Comparison of ENCODE assay signal across 8 mouse cellular contexts in the genomic region with DNA sequence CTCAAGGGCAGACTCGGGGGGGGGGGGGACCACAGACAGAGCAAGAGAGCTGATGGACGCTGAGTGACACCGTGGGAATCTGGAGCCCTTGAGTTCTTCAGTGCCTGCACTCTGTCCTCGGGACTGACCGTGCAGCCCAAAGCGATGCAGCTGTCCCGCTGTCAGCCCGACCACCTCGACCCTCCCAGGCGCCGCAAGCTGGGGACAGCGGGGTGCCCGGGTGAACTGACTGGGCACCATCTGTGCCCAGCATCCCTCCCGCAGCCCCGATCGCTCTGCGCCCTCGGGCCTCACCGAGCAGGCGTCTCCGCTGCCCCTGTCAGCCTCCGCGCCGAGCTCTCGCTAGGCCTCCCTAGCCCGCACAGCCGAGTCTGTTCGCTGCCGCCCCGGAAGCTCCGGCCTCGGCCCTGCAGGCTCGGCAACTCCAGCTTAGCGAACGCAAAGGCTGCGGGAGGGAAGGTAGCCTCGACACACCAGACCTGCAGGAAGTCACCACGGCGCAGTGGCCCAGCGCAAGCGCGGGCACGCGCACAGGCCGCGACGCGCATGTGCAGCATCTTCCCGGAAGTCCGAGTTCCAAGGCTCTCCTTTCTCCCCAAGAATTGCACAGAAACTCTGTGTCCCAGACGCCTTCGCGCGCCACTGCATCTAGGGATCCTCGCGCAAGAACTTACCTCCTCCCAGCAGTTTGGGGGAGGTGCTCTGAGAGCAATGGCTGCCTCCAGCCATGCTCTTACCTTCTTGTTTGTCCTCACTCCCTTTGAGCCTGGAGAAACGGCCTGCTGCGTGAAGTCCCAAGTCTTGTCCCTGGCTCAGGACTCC. TPM values are rescaled to one million over a fixed set of nuclear protein-coding genes. Genes with fewer than 3 reads are reported as not detected.
DNase-seq lines count a peak whose midpoint lies in the region; ATAC-seq lines count a peak whose summit lies in the region.

A gene (minus strand): TSS at position 521 of the 822 bp plus-strand sequence.
A gene (plus strand): TSS at position 763 of the 822 bp plus-strand sequence.

- peak within 1 kb of the TSS; percentile 97 for H3K9ac ChIP-seq in hindbrain, embryonic 16.5 days (ENCODE audit: low read depth, low read length)

- ATAC-seq in hindbrain, embryonic 16.5 days: peak; percentile 98

- H3K27me3 ChIP-seq in hindbrain, embryonic 16.5 days (replicated peaks; ENCODE audit: control insufficient read depth, insufficient read depth, low read length): no peaks in the 10 kb centered on the region; the same call in 1 of the 2 replicates

- peaks cover 9% of the 10 kb centered on the region for H3K79me2 ChIP-seq in macrophage (ENCODE audit: inconsistent target)

- no peaks in the 10 kb centered on the region; the same call in 1 of the 2 replicates for H3K9me3 ChIP-seq in hindbrain, embryonic 16.5 days (ENCODE audit: control insufficient read depth, low read length)

- peaks cover 11% of the 10 kb centered on the region for H3K4me1 ChIP-seq in hindbrain, embryonic 16.5 days (ENCODE audit: control insufficient read depth, insufficient read depth, low read depth, low read length)

- WGBS in hindbrain, embryonic 16.5 days: under 1% methylated on average over 58 of the region's 58 CpGs
- 2% methylated on average over 58 of the region's 58 CpGs for WGBS in macrophage (ENCODE audit: missing documents)

- H3K27ac ChIP-seq in hindbrain, embryonic 16.5 days (ENCODE audit: low read depth, low read length): peak within 1 kb of the TSS; percentile 94
- no peak within 1 kb of the TSS for H3K27ac ChIP-seq in macrophage

- peak within 1 kb of the TSS; percentile 96 for H3K4me3 ChIP-seq in hindbrain, embryonic 16.5 days (ENCODE audit: low read length)
- H3K4me3 ChIP-seq in macrophage (ENCODE audit: inconsistent target): peak within 1 kb of the TSS; percentile 40

- peak within 1 kb of the TSS; percentile 70 for H3K4me2 ChIP-seq in hindbrain, embryonic 16.5 days (ENCODE audit: low read length)

- peaks cover 27% of the 10 kb centered on the region for H3K36me3 ChIP-seq in hindbrain, embryonic 16.5 days (ENCODE audit: control insufficient read depth, insufficient read depth, low read length)
- peaks cover 30% of the 10 kb centered on the region for H3K36me3 ChIP-seq in macrophage (ENCODE audit: inconsistent target)

- DNase-seq in T-cell, adult 2 months (ENCODE audit: low spot score): peak; percentile 90
- peak; percentile 82 to 88 for DNase-seq in cerebellum, postnatal 4 days (ENCODE audit: low spot score in 2 of 2)
- DNase-seq in gastrocnemius, adult 18-20 months (ENCODE audit: low spot score): peak; percentile 94
- DNase-seq in left cerebral cortex, adult 18-20 months (ENCODE audit: low spot score in 2 of 2): peak; percentile 94 to 96
- peak; percentile 97 for DNase-seq in right cerebral cortex, adult 18-20 months
- peak; percentile 62 for DNase-seq in urinary bladder, postnatal 10 days (ENCODE audit: low spot score)

RNA-seq across cellular contexts. Expression of the first gene that starts in this region (rescaled TPM):
- total RNA-seq in gastrocnemius, adult 18-20 months (2021): 1 to 10 TPM; 2.4 to 2.9 TPM
- polyA plus RNA-seq in hindbrain, embryonic 16.5 days (2015; fragmentation: Nextera tagmentation; extraction: Ambion mirVana): 9.6 and 11.4 TPM in 2 replicates
- total RNA-seq in left cerebral cortex, adult 18-20 months (2021): 10 to 100 TPM; 11.8 to 13.6 TPM
- 10 to 100 TPM; 15.3 to 72.3 (median 40.3) TPM for total RNA-seq in macrophage (2018; cell fraction: chromatin; rRNA removed)
- total RNA-seq in macrophage (2018; cell fraction: cytosol; rRNA removed): 1 to 10 TPM in 23 of 26 experiments, under 1 TPM in 3; 0.51 to 6.0 (median 2.8) TPM
- total RNA-seq in macrophage (2018; cell fraction: nucleus; rRNA removed): 10 to 100 TPM in 23 of 26 experiments, 1 to 10 TPM in 3; 5.7 to 46.8 (median 19.6) TPM
- 4.6 to 4.9 TPM (median 4.8 TPM) in 3 replicates for polyA plus RNA-seq in macrophage (2018)

RNA-seq across cellular contexts. Expression of the second gene that starts in this region (rescaled TPM):
- total RNA-seq in gastrocnemius, adult 18-20 months (2021): not detected
- not detected in 2 replicates for polyA plus RNA-seq in hindbrain, embryonic 16.5 days (2015; fragmentation: Nextera tagmentation; extraction: Ambion mirVana)
- total RNA-seq in left cerebral cortex, adult 18-20 months (2021): not detected
- not detected for total RNA-seq in macrophage (2018; cell fraction: chromatin; rRNA removed)
- total RNA-seq in macrophage (2018; cell fraction: cytosol; rRNA removed): not detected
- total RNA-seq in macrophage (2018; cell fraction: nucleus; rRNA removed): not detected
- polyA plus RNA-seq in macrophage (2018): not detected in 3 replicates
